Mouse (Mus musculus): ENCODE data around the gene Ckmt2. TPM values are rescaled to one million over a fixed set of nuclear protein-coding genes. Genes with fewer than 3 reads are reported as not detected.

Gene Ckmt2
- polyA plus RNA-seq, 1 experiment from 2014 or later = not detected

DNA sequence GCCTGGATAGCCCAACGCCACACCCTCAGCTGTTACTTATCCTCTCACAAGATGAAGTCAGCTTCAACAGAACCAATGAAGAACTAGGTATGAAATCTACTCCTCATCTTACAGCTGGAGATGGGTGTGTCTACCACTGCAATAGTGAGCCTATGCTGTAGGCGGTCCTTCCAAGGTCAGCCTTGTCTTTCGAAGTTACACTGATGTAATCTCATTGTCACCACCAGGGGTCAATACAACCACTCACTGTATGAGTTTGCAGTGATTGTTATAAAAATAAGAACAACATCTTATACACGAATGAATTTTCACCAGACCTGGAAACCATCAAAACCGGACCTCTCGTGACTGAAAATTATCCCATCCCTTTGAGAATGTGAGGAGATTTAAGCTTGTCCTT is 16.4 kb upstream of the Ckmt2 start:
- Histone ChIP-seq H3K9me3 (no peaks in the 10 kb centered on the region), H3K36me3 (no peaks in the 10 kb centered on the region), H3K4me2 (replicated peaks) (no peak overlapping the region), H3K27me3 (replicated peaks) (no peaks in the 10 kb centered on the region), H3K4me1 (no peaks in the 10 kb centered on the region), H3K9ac (no peak overlapping the region), H3K27ac (no peak overlapping the region), H3K4me3 (no peak overlapping the region)
- ATAC-seq (ENCODE audit: low FRiP score, low read depth) = no peak
- 82% methylated on average over 6 of the region's 6 CpGs for WGBS

DNA sequence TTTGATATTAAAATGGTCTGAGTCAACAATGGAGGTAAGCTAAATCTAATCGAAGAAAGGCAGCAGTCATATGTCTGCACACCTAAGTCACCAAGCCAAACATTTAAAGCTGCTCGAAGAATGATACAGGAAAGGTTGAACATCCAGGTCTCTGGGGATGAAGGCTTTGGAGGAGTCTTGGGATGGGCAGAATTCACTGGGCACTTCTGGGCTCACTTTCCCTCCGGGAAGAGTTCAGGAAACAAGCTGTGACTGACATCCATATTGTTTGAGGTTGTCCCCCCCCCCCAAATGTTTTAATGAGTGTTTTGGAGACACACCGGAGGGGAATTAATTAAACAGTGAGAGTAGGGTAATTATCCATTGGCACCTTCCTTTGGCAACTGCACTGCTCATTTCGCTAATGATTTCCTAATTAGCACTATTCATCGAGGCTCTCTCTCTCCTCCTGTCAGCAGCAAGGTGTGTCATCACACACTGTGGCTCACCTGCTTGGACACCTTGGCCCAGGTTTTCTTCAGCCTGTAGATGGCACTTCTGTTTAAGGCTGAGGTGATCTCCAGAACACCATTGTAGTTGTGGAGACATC is 13.4 kb upstream of the Ckmt2 start:
- H3K27ac ChIP-seq = no peak overlapping the region
- H3K36me3 ChIP-seq = no peaks in the 10 kb centered on the region
- no peak overlapping the region for H3K4me3 ChIP-seq
- no peaks in the 10 kb centered on the region for H3K9me3 ChIP-seq
- H3K27me3 ChIP-seq (replicated peaks) = no peaks in the 10 kb centered on the region
- no peak overlapping the region for H3K9ac ChIP-seq
- 85% methylated on average over 6 of the region's 6 CpGs for WGBS
- no peaks in the 10 kb centered on the region for H3K4me1 ChIP-seq
- no peak overlapping the region for H3K4me2 ChIP-seq (replicated peaks)
- ATAC-seq (ENCODE audit: low FRiP score, low read depth) = no peak

DNA sequence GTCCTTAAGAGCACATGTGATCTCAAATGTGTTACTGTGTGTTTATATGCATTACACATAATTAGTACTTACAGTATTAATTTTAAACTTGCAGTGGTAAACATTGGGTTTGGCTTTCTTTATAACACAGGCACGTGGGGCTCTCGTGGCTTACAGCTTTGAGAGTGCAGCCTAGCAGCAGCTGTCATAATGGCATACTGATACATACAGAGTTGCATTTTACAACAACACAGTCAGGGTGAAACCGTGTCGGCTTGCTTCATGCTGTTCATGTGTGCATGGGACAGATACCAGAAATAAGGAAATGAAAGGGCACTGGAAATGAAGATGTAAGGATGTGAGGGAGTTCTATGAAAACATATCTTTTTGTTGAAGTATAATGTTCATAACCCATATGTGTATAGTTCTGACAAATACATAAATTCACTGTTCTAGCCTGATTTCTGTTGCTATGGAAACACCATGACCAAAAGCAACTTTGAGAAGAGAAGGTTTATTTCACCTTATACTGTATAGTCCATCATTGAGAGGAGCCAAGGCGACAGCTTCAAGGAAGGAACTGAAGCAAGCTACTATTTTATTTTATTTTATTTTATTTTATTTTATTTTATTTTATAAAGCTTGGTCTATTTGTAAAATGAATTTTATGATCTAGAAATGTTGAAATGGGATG is 8.2 kb upstream of the Ckmt2 start:
- H3K36me3 ChIP-seq = no peaks in the 10 kb centered on the region
- 85% methylated on average over 5 of the region's 5 CpGs for WGBS
- no peak overlapping the region for H3K9ac ChIP-seq
- no peak for ATAC-seq (ENCODE audit: low FRiP score, low read depth)
- no peak overlapping the region for H3K4me2 ChIP-seq (replicated peaks)
- H3K9me3 ChIP-seq = no peaks in the 10 kb centered on the region
- no peak overlapping the region for H3K27ac ChIP-seq
- H3K27me3 ChIP-seq (replicated peaks) = no peaks in the 10 kb centered on the region
- H3K4me3 ChIP-seq = no peak overlapping the region
- H3K4me1 ChIP-seq = no peaks in the 10 kb centered on the region

DNA sequence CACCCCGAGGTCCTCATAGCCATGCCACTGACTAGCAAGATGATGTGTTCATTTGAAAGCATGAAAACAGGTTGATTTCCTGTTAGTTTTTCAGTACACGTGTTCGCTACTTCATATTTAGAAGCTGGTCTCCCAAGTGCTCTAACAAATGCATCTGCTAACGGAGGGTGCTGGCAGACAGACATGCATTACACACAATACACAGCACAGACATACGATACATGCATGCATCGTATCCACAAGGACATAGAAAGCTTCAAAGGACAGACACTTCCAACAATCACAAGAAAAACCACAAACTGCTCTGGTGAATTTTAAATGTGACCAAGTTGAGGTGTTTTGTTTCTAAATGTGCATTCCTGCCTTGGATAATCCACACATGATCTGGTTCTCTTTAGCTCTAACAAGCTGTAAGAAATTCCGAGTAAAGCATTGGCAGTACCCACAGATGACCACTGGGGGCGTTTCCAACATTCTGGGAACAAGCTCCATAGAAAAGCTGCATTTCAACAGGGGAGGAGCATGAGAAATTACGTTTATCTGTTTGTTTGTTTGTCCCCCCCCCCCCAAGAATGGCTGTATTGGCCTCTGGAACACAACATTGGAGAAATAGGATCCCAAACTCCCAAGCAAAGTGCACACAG is 5.3 kb upstream of the Ckmt2 start:
- H3K4me2 ChIP-seq (replicated peaks) = no peak overlapping the region
- H3K9me3 ChIP-seq = no peaks in the 10 kb centered on the region
- H3K27me3 ChIP-seq (replicated peaks) = no peaks in the 10 kb centered on the region
- WGBS = 62% methylated on average over 9 of the region's 9 CpGs
- no peaks in the 10 kb centered on the region for H3K36me3 ChIP-seq
- no peak overlapping the region for H3K4me3 ChIP-seq
- no peak overlapping the region for H3K9ac ChIP-seq
- no peak for ATAC-seq (ENCODE audit: low FRiP score, low read depth)
- H3K27ac ChIP-seq = no peak overlapping the region
- no peaks in the 10 kb centered on the region for H3K4me1 ChIP-seq

DNA sequence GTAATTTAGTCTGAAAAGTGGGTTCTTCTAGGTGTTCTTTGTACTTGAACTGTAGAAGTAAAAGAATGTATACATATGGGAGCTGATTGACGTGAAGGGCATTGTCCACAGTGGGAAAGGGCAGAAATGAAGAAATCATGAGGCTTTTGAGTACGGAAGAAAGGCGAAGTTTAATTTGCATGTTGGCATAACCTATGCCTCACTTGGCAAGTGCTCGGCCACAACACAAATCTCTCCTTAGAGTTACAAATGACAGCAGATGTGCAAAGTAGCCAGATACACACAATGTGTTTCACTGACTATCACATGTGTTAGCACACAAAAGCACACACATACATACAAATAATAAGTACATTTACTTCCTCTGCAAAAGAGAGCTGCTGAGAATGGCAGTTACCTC is 3.6 kb upstream of the Ckmt2 start:
- no peaks in the 10 kb centered on the region for H3K36me3 ChIP-seq
- H3K9ac ChIP-seq = no peak overlapping the region
- H3K9me3 ChIP-seq = no peaks in the 10 kb centered on the region
- no peaks in the 10 kb centered on the region for H3K27me3 ChIP-seq (replicated peaks)
- no peaks in the 10 kb centered on the region for H3K4me1 ChIP-seq
- WGBS = 92% methylated on average over 4 of the region's 4 CpGs
- no peak overlapping the region for H3K4me3 ChIP-seq
- H3K4me2 ChIP-seq (replicated peaks) = no peak overlapping the region
- no peak overlapping the region for H3K27ac ChIP-seq
- ATAC-seq (ENCODE audit: low FRiP score, low read depth) = no peak

DNA sequence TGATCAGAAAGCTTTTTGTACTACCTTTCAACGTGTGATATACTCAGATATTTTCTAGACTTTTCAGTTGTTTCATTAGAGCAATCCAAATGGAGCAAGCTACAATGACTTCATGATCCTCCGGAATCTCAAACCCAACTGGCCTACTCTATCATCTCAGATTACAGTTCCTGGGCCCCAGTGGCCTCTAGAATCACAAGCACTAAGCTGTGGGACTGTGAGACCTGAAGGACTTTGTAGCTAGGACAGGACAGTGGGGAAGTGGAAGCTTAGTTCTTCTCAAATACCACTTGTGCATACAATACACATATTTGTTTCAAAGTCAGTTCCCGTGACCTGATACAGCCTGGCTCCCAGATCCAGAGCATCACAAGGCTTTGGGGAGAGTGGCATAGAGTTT is 1.3 kb upstream of the Ckmt2 start:
- H3K9ac ChIP-seq = no peak overlapping the region
- H3K4me2 ChIP-seq (replicated peaks) = no peak overlapping the region
- H3K4me3 ChIP-seq = no peak overlapping the region
- H3K27ac ChIP-seq = no peak overlapping the region
- no peaks in the 10 kb centered on the region for H3K36me3 ChIP-seq
- WGBS = 88% methylated on average over 3 of the region's 3 CpGs
- no peaks in the 10 kb centered on the region for H3K27me3 ChIP-seq (replicated peaks)
- H3K9me3 ChIP-seq = no peaks in the 10 kb centered on the region
- no peak for ATAC-seq (ENCODE audit: low FRiP score, low read depth)
- H3K4me1 ChIP-seq = no peaks in the 10 kb centered on the region

DNA sequence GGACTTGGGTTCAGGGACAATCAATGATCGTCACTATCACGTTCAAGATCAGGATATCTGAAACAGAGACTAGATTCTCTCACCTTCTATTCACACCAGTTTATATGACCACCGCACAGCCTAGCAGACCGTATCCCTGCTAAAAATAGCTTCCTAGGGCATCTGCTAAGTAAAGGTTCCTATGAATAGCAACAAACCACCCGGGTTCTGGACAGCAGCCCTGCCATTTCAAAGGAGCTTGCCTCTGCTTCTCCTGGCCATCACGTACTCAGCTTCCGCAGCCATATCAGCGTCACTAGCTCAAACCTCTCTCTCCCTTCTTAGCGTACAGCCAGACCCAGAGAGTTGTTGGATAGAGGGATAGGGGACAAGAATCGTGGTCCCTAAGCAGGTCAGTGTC is 665 bp upstream of the Ckmt2 start:
- Histone ChIP-seq H3K36me3 (no peaks in the 10 kb centered on the region), H3K27ac (no peak overlapping the region), H3K27me3 (replicated peaks) (no peaks in the 10 kb centered on the region), H3K4me2 (replicated peaks) (no peak overlapping the region), H3K9me3 (no peaks in the 10 kb centered on the region), H3K4me1 (no peaks in the 10 kb centered on the region), H3K4me3 (no peak overlapping the region), H3K9ac (no peak overlapping the region)
- no peak for ATAC-seq (ENCODE audit: low FRiP score, low read depth)
- WGBS = 91% methylated on average over 10 of the region's 10 CpGs

DNA sequence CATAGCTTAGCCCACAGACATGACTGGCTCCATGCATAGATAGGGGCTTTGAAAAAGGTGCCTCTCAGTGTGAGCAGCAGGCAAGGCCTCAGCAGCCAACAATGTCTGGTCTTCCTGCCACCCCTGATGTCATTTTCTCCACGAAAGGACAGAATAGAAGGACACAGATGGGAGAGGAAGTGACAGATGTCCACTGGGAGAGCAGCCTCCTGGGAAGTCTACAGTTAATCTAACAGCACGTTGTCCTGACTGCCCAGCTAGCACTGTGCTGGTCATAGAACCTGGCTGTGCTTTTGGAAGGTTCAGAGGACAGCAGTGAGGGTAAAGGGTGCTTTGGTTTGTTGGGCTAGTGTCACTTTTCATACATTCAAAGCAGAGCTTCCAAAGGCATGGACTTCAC is 1.1 kb downstream of the Ckmt2 start:
- ATAC-seq (ENCODE audit: low FRiP score, low read depth) = no peak
- H3K4me1 ChIP-seq = no peaks in the 10 kb centered on the region
- WGBS = 47% methylated on average over 2 of the region's 2 CpGs
- H3K9me3 ChIP-seq = no peaks in the 10 kb centered on the region
- no peak overlapping the region for H3K27ac ChIP-seq
- no peak overlapping the region for H3K4me3 ChIP-seq
- H3K9ac ChIP-seq = no peak overlapping the region
- no peaks in the 10 kb centered on the region for H3K27me3 ChIP-seq (replicated peaks)
- no peaks in the 10 kb centered on the region for H3K36me3 ChIP-seq
- H3K4me2 ChIP-seq (replicated peaks) = no peak overlapping the region

DNA sequence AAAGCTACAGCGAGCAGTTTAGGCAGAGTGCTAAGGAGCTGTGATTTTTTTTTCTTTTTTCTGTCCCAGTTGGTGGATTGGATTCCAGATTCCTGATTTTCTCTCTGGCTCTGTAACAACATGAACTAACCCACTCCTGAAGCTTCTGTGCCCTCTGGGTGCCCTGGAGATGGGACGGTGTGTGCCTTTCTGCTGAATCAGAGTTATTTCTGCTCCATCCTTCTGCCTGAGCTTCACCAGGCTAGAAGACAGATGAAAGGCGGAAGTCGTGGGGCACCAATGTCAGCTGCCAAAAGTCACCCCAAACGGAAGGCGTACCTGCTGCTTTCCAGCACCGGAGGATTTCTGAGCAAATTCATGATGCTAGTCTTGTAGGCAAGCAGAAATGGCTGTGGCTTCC is 2.1 kb downstream of the Ckmt2 start:
- Histone ChIP-seq H3K36me3 (no peaks in the 10 kb centered on the region), H3K4me3 (no peak overlapping the region), H3K4me2 (replicated peaks) (no peak overlapping the region), H3K9ac (no peak overlapping the region), H3K9me3 (no peaks in the 10 kb centered on the region), H3K27me3 (replicated peaks) (no peaks in the 10 kb centered on the region), H3K27ac (no peak overlapping the region), H3K4me1 (no peaks in the 10 kb centered on the region)
- 91% methylated on average over 7 of the region's 7 CpGs for WGBS
- no peak for ATAC-seq (ENCODE audit: low FRiP score, low read depth)

DNA sequence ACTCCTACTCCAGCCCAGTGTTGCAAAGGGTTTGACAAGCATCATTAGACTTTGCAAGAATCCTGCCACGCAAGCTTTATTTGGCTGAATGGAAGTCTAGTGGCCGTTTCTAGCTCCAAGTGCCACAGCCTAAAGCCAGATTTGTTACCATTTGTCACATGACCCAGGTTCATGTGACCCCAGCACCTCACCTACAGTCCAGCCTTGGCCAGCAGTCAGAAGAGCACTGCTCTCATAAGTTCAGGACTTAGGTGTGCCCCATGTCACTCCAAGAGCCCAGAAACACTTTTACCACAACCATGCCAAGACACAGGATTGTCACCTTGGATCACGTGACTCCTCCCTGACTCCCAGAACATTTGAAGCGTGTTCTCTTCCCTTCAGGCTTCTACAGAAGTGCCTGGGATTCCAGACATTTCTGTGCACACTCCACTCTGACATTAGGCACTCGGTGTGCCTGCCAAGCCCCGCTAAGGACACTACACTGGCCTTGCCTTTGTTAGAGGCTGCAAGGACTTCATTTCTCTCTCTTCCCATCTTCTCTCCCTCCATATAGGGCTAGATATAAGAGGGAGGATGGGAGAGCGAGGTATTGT is 2.9 kb downstream of the Ckmt2 start:
- Histone ChIP-seq H3K27me3 (replicated peaks) (no peaks in the 10 kb centered on the region), H3K4me2 (replicated peaks) (no peak overlapping the region), H3K9ac (no peak overlapping the region), H3K27ac (no peak overlapping the region), H3K9me3 (no peaks in the 10 kb centered on the region), H3K4me1 (no peaks in the 10 kb centered on the region), H3K4me3 (no peak overlapping the region), H3K36me3 (no peaks in the 10 kb centered on the region)
- 81% methylated on average over 7 of the region's 7 CpGs for WGBS
- ATAC-seq (ENCODE audit: low FRiP score, low read depth) = no peak

DNA sequence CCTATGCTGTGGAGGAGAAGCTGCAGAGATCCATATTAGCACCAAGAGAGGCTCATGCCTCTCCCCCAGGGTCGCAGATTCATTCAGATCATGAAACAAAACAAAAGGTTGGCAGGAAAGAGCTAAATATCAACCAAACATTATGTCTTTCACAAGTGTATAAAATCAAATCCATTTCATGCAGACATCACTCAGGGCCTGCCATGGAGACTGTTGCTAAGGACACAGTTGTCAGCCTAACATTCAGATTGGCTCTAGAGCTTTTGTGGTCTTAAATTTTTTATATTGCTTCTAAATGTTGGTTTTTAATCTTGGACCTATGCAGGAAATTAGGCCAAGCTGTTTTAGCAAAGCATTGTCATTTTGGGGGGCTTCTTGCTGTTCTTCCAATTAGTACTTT is 8.1 kb downstream of the Ckmt2 start:
- Histone ChIP-seq H3K4me3 (no peak overlapping the region), H3K9me3 (no peaks in the 10 kb centered on the region), H3K4me2 (replicated peaks) (no peak overlapping the region), H3K9ac (no peak overlapping the region), H3K27ac (no peak overlapping the region), H3K36me3 (no peaks in the 10 kb centered on the region), H3K27me3 (replicated peaks) (no peaks in the 10 kb centered on the region), H3K4me1 (no peaks in the 10 kb centered on the region)
- no peak for ATAC-seq (ENCODE audit: low FRiP score, low read depth)
- 96% methylated on average over 1 of the region's 1 CpGs for whole genome bisulfite sequencing

DNA sequence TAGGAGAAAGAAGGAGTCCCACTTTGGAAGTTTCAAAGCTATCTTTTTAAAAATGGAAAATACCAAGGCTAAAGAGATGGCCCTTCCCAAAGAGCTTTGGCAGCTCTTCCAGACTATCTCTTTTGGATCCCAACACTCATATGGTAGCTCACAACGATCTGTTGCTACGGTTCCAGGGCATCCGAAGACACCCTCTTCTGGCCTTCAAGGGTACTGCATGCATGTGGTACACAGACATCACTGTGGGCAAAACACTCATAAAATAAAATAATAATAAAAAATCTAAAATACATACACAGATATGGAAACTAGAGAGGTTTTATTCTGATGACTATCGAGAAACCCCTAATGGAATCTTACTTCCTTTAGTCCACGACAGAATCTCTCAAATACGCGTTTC is 17.9 kb downstream of the Ckmt2 start:
- no peak for ATAC-seq (ENCODE audit: low FRiP score, low read depth)
- H3K9ac ChIP-seq = no peak overlapping the region
- H3K4me1 ChIP-seq = no peaks in the 10 kb centered on the region
- H3K27ac ChIP-seq = no peak overlapping the region
- WGBS = 80% methylated on average over 7 of the region's 7 CpGs
- no peak overlapping the region for H3K4me2 ChIP-seq (replicated peaks)
- H3K4me3 ChIP-seq = no peak overlapping the region
- H3K36me3 ChIP-seq = no peaks in the 10 kb centered on the region
- H3K27me3 ChIP-seq (replicated peaks) = no peaks in the 10 kb centered on the region
- H3K9me3 ChIP-seq = no peaks in the 10 kb centered on the region
